Mouse (Mus musculus): ENCODE data around the gene Slc5a5. TPM values are rescaled to one million over a fixed set of nuclear protein-coding genes. Genes with fewer than 3 reads are reported as not detected.

Gene Slc5a5
- polyA plus RNA-seq, 1 experiment from 2014 or later, result 3.1 TPM

DNA sequence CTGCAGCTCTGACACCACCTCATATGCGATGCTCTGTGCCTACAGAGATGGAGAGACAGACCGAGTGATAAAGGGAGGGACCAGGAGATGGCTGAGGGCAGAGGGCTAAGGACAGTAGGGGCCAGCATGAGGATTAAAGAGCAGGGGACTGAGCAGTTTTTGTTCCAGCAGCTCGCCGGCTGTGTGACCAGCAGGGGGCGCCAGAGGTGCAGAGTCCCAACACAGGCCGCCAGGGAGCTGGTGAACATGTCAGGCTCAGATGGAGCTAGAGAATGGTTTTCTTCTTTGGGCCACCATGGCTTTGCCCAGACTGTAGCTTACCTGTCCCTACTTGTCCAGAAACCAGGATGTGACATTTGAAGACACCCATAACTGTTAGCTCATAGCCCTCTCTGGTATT lies 48.0 kb downstream of the Slc5a5 start:
- H3K36me3 ChIP-seq (ENCODE audit: control insufficient read depth, insufficient read depth, low read length), result no peaks in the 10 kb centered on the region
- no peak overlapping the region for H3K4me3 ChIP-seq (ENCODE audit: low read length)
- no peaks in the 10 kb centered on the region for H3K27me3 ChIP-seq (replicated peaks; ENCODE audit: control insufficient read depth, insufficient read depth, low read length)
- no peaks in the 10 kb centered on the region for H3K9me3 ChIP-seq (ENCODE audit: control insufficient read depth, low read length)
- H3K4me2 ChIP-seq (ENCODE audit: low read length), result no peak overlapping the region
- H3K4me1 ChIP-seq (ENCODE audit: control insufficient read depth, insufficient read depth, low read depth, low read length), result peaks cover 8% of the 10 kb centered on the region
- WGBS, result 3% methylated on average over 6 of the region's 6 CpGs
- no peak overlapping the region for H3K27ac ChIP-seq (ENCODE audit: low read depth, low read length)
- H3K9ac ChIP-seq (ENCODE audit: low read depth, low read length), result no peak overlapping the region
- no peak for ATAC-seq

DNA sequence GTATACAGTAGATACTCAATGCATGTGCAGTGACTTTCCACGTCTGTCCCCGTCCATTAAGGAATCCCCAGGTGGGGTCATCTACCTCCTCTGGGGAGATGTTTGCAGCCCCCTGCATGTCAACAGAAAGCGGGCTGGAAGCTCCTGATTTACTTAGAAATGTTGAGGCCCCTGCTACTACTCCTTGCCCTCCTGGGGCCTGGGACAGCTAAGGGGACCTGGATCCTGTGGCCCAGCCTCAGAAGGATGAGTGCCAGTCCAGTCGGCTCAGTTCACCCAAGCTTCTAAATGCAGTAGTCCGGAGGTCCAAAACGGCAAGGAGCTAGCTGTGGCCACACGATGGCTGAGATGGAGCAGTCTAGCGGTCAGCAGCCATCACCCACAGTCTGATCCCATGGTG lies 48.6 kb downstream of the Slc5a5 start:
- WGBS, result 87% methylated on average over 8 of the region's 8 CpGs
- no peak overlapping the region for H3K9ac ChIP-seq (ENCODE audit: low read depth, low read length)
- no peak for ATAC-seq
- H3K4me3 ChIP-seq (ENCODE audit: low read length), result no peak overlapping the region
- no peaks in the 10 kb centered on the region for H3K27me3 ChIP-seq (replicated peaks; ENCODE audit: control insufficient read depth, insufficient read depth, low read length)
- H3K4me1 ChIP-seq (ENCODE audit: control insufficient read depth, insufficient read depth, low read depth, low read length), result peaks cover 8% of the 10 kb centered on the region
- H3K4me2 ChIP-seq (ENCODE audit: low read length), result no peak overlapping the region
- H3K36me3 ChIP-seq (ENCODE audit: control insufficient read depth, insufficient read depth, low read length), result no peaks in the 10 kb centered on the region
- H3K9me3 ChIP-seq (ENCODE audit: control insufficient read depth, low read length), result no peaks in the 10 kb centered on the region
- H3K27ac ChIP-seq (ENCODE audit: low read depth, low read length), result no peak overlapping the region

DNA sequence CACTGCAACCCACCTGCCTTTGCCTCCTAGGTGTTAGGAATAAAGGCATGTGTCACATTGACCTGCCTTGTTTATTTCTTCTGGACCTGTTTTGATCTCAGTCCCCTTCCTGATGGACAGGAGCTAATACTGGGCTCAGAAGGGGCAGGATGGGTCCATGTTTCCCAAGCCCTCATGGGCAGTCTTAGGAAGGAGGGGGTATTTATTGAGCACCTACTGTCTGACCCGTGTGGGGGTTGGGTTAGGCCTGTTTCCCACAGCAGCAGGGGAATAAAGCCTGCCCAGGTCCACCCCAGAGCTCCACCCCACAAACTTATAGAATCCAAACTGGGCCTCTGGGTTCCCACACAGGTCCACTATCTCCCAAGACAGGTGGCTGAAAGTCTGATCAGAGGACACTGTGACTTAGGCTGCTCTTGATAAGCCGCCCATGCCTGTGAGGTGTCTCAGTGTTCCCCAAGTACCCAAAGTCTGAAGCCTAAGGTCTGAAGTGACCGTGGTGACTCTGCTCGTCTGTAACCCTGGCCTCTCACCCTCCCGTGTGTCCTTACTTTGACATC lies 49.3 kb downstream of the Slc5a5 start:
- 86% methylated on average over 5 of the region's 5 CpGs for WGBS
- ATAC-seq, result no peak
- no peak overlapping the region for H3K9ac ChIP-seq (ENCODE audit: low read depth, low read length)

DNA sequence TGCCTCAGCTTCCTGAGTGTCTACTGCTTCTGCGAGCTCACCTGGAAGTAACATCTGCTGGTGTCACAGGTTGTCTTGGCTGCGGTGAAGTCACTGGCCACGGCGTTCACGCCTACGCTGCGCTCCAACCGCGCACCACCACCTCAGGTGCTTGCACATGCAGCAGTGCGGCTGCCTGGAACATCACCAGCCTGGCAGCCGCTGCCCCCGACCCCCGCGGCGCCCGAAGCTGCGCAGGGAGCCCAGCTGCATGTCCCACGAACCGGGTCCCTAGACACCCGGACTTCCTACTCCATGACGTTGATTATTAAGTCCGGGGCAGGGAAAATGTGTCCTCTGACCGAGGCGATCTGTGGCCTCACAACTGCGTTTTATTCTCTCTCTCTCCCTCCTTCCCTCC lies 50.1 kb downstream of the Slc5a5 start:
- no peak overlapping the region for H3K27ac ChIP-seq (ENCODE audit: low read depth, low read length)
- H3K9ac ChIP-seq (ENCODE audit: low read depth, low read length), result no peak overlapping the region
- ATAC-seq, result no peak
- no peaks in the 10 kb centered on the region for H3K36me3 ChIP-seq (ENCODE audit: control insufficient read depth, insufficient read depth, low read length)
- 74% methylated on average over 25 of the region's 25 CpGs for WGBS
- no peak overlapping the region for H3K4me2 ChIP-seq (ENCODE audit: low read length)
- no peak overlapping the region for H3K4me3 ChIP-seq (ENCODE audit: low read length)
- H3K4me1 ChIP-seq (ENCODE audit: control insufficient read depth, insufficient read depth, low read depth, low read length), result peaks cover 11% of the 10 kb centered on the region
- no peaks in the 10 kb centered on the region for H3K27me3 ChIP-seq (replicated peaks; ENCODE audit: control insufficient read depth, insufficient read depth, low read length)
- H3K9me3 ChIP-seq (ENCODE audit: control insufficient read depth, low read length), result no peaks in the 10 kb centered on the region

More for the DNA sequence above, 49.3 kb downstream of the Slc5a5 start:
- Histone ChIP-seq H3K36me3 (ENCODE audit: control insufficient read depth, insufficient read depth, low read length) (no peaks in the 10 kb centered on the region), H3K9me3 (ENCODE audit: control insufficient read depth, low read length) (no peaks in the 10 kb centered on the region), H3K4me3 (ENCODE audit: low read length) (no peak overlapping the region), H3K4me1 (ENCODE audit: control insufficient read depth, insufficient read depth, low read depth, low read length) (peaks cover 11% of the 10 kb centered on the region), H3K4me2 (ENCODE audit: low read length) (no peak overlapping the region), H3K27me3 (replicated peaks; ENCODE audit: control insufficient read depth, insufficient read depth, low read length) (no peaks in the 10 kb centered on the region), H3K27ac (ENCODE audit: low read depth, low read length) (no peak overlapping the region)

DNA sequence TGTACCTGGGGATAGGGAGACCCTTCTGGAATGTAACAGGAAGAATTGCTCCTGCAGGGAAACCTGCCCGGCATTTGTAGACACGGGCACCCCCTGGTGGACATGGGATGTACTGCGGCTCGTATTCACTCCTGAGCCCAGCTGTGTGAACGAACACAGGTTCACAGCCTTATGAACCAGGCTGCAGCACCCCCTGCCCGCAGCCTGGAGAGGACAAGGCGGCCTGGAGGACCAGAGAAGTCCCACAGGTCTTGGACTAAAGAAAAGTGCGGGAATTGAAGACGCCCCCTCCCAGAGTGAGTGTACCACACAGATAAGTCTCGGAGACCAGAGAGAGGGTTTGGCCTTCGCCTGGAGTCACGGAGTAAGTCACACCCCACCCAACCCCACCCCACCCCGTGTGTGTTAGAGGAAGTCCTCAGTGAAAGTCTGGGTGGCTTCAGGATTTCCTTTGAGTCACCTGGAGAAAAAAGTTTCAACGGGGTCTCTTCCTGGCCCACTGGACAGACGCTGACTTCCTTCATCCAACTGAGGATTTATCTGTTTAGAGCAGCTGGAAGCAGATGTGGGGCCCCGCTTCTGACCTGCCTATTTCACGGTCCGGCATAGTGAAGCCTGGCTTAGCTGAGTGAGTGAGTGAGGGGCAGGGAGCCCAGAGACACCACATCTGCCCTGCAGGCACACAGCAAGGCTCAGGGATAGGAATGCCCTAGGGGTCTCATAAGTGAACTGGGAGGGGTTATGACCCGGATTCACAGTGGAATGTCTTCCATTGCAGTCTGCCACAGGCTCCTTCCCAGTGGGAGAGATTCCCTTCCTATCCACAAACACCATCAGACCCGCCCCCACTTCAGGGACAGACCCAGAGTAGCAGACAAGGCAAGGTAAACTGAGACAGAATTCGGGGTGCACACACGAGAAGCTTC lies 51.1 kb downstream of the Slc5a5 start:
- Histone ChIP-seq H3K4me3 (ENCODE audit: low read length) (no peak overlapping the region), H3K4me1 (ENCODE audit: control insufficient read depth, insufficient read depth, low read depth, low read length) (peaks cover 11% of the 10 kb centered on the region), H3K27me3 (replicated peaks; ENCODE audit: control insufficient read depth, insufficient read depth, low read length) (no peaks in the 10 kb centered on the region), H3K4me2 (ENCODE audit: low read length) (no peak overlapping the region), H3K27ac (ENCODE audit: low read depth, low read length) (peak overlapping the region; percentile 48; the same call in 1 of the 2 replicates), H3K9me3 (ENCODE audit: control insufficient read depth, low read length) (no peaks in the 10 kb centered on the region), H3K9ac (ENCODE audit: low read depth, low read length) (no peak overlapping the region), H3K36me3 (ENCODE audit: control insufficient read depth, insufficient read depth, low read length) (no peaks in the 10 kb centered on the region)
- no peak for ATAC-seq
- WGBS, result 36% methylated on average over 22 of the region's 22 CpGs

DNA sequence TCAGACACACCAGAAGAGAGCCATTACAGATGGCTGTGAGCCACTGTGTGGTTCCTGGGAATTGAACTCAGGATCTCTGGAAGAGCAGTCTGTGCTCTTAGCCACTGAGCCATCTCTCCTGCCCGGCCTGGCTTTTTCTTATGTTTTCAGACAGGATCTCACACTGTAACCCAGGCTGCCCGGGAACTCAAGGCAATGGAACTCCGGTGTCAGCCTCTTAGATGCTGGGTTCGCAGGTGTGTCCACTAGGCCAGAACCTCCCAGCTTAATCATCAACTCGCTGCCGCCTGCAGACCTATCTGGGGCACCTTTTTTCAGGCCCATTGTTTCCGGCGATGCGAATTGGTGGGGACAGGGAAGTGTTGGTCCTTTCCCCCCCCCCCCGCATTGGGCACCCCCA lies 52.0 kb downstream of the Slc5a5 start:
- Histone ChIP-seq H3K27ac (ENCODE audit: low read depth, low read length) (peak overlapping the region; percentile 48; the same call in 1 of the 2 replicates), H3K9ac (ENCODE audit: low read depth, low read length) (no peak overlapping the region)

DNA sequence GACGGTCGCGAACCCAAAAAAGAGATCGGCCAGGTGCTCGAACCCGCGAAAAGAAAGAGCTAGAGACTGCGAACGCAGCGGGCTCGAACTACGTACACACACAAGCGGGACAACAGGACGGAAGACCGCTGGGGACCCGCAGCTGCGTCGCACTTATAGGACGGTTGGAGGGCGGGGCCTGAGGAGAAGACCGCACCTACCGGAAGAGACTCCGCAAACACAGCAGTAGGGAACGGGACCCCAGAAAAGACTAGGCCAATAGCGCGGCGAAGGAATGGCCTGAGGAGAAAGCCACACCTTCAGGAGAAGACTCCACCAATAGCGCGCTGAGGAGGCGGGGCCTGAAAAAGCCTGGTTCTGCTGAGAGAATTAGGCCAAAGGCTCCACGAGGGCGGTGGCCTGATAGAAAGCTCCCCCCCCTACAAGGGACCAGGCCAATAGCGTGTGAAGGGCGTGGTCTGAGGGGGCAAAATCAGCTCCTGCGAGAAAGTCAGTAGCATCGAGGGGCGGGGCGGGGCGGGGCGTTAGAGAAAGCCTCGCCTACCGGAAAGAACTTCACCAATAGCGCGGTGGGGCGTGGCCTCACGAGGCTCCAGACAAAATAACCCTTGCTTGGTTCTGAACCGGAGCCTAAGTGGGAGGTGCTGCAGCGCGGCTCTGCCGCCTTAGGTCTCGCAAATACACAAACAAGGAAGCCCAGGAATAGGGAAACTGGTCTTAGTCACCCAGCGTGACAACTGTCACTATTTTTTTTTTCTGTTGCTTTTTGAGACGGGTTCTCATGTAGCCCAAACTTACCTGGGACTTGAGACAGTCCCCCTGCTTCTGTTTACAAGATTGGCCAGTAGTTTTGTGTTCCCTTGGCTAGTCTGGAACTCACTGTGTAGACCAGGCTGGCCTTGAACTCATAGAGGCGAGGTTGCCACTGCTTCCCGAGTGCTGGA lies 52.9 kb downstream of the Slc5a5 start, which contains the start of gene Arrdc2:
Gene Arrdc2 (minus strand): TSS at position 313 of the 944 bp plus-strand sequence.
- H3K9ac ChIP-seq (ENCODE audit: low read depth, low read length), result peak within 1 kb of the TSS; percentile 75
- 2% methylated on average over 55 of the region's 55 CpGs for WGBS
- H3K27ac ChIP-seq (ENCODE audit: low read depth, low read length), result peak within 1 kb of the TSS; percentile 92
- peak within 1 kb of the TSS; percentile 73 for H3K4me2 ChIP-seq (ENCODE audit: low read length)
- 0 out of 2 replicates have a peak, but pooled peaks cover 5% of the 10 kb centered on the region for H3K36me3 ChIP-seq (ENCODE audit: control insufficient read depth, insufficient read depth, low read length)
- peak; percentile 97 for ATAC-seq
- peak within 1 kb of the TSS; percentile 65 for H3K4me3 ChIP-seq (ENCODE audit: low read length)
- no peaks in the 10 kb centered on the region for H3K9me3 ChIP-seq (ENCODE audit: control insufficient read depth, low read length)
- H3K4me1 ChIP-seq (ENCODE audit: control insufficient read depth, insufficient read depth, low read depth, low read length), result peaks cover 11% of the 10 kb centered on the region
- no peaks in the 10 kb centered on the region for H3K27me3 ChIP-seq (replicated peaks; ENCODE audit: control insufficient read depth, insufficient read depth, low read length)

More for the DNA sequence above, 52.0 kb downstream of the Slc5a5 start:
- ATAC-seq, result no peak
- Histone ChIP-seq H3K4me2 (ENCODE audit: low read length) (no peak overlapping the region), H3K9me3 (ENCODE audit: control insufficient read depth, low read length) (no peaks in the 10 kb centered on the region), H3K4me3 (ENCODE audit: low read length) (no peak overlapping the region), H3K27me3 (replicated peaks; ENCODE audit: control insufficient read depth, insufficient read depth, low read length) (no peaks in the 10 kb centered on the region), H3K4me1 (ENCODE audit: control insufficient read depth, insufficient read depth, low read depth, low read length) (peaks cover 11% of the 10 kb centered on the region), H3K36me3 (ENCODE audit: control insufficient read depth, insufficient read depth, low read length) (0 out of 2 replicates have a peak, but pooled peaks cover 5% of the 10 kb centered on the region)
- WGBS, result 53% methylated on average over 10 of the region's 10 CpGs

DNA sequence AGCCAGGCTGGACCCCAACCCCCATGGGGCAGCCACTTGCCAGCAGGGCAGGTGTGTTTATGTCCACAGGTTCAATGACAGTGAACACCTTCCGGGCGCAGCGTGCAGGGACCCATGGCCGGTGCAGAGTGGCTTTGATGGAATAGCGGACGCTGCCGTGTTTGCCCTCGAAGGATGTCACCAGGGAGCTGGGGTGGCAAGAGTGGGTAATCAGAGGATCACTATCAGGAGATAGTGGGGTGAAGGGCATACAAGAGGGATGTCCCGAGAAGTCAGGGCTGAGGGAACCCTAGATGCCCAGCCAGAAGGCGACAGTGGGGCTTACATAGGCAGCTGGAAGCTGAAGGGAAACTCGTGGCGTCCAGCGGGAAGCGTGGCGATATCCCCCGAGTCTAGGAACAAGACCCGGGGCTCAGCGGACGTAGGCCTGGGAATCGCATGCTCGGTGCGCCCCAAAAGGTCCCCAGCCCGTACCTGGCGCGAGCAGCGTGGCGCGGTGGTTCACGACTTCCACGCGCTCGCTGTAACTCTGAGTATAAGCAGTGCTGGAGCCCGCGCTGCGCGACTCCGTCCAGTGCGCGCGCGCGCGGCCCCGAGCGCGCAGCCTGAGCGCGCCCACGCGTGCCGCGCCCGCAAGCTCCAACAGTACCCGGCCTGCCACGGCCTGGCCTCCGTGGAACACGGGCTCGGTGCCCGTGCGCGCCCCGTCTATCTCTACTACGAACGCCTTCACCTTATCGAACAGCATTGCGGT lies 53.7 kb downstream of the Slc5a5 start:
- peak overlapping the region; percentile 75 for H3K9ac ChIP-seq (ENCODE audit: low read depth, low read length)
- ATAC-seq, result peak; percentile 51
- peak overlapping the region; percentile 73 for H3K4me2 ChIP-seq (ENCODE audit: low read length)
- H3K4me3 ChIP-seq (ENCODE audit: low read length), result peak overlapping the region; percentile 65
- peaks cover 11% of the 10 kb centered on the region for H3K4me1 ChIP-seq (ENCODE audit: control insufficient read depth, insufficient read depth, low read depth, low read length)
- 0 out of 2 replicates have a peak, but pooled peaks cover 5% of the 10 kb centered on the region for H3K36me3 ChIP-seq (ENCODE audit: control insufficient read depth, insufficient read depth, low read length)
- no peaks in the 10 kb centered on the region for H3K9me3 ChIP-seq (ENCODE audit: control insufficient read depth, low read length)
- peak overlapping the region; percentile 92 for H3K27ac ChIP-seq (ENCODE audit: low read depth, low read length)
- H3K27me3 ChIP-seq (replicated peaks; ENCODE audit: control insufficient read depth, insufficient read depth, low read length), result no peaks in the 10 kb centered on the region
- 4% methylated on average over 53 of the region's 66 CpGs for WGBS
